Mouse (Mus musculus): Measurements from ENCODE around the gene Plaur. TPM values are rescaled to one million over a fixed set of nuclear protein-coding genes. Genes with fewer than 3 reads are reported as not detected.

Plaur gene
- polyA plus RNA-seq, 1 experiment from 2014 or later: 2.1 TPM

- no peak within 1 kb of the TSS for H3K9ac ChIP-seq (ENCODE audit: low read length)
- no peak within 1 kb of the TSS for H3K27ac ChIP-seq (replicated peaks; ENCODE audit: low read depth, low read length)
- DNase-seq (ENCODE audit: low spot score) (no peak), ATAC-seq (ENCODE audit: insufficient number of reproducible peaks, low FRiP score, low TSS enrichment, low read depth) (no peak)
- no peak within 1 kb of the TSS for H3K4me3 ChIP-seq (ENCODE audit: low read depth, low read length)
- WGBS: 83% methylated on average over 9 of the region's 9 CpGs
- no peaks in the 10 kb centered on the region for H3K4me1 ChIP-seq (ENCODE audit: control insufficient read depth, insufficient read depth, low read length)
- no peak within 1 kb of the TSS for H3K4me2 ChIP-seq (ENCODE audit: low read depth, severe bottlenecking)
- H3K27me3 ChIP-seq (ENCODE audit: control insufficient read depth, insufficient read depth, low read length): no peaks in the 10 kb centered on the region
- H3K36me3 ChIP-seq (ENCODE audit: control insufficient read depth, insufficient read depth, low read length): no peaks in the 10 kb centered on the region
- H3K9me3 ChIP-seq (ENCODE audit: control insufficient read depth, low read length): 0 out of 2 replicates have a peak, but pooled peaks cover 3% of the 10 kb centered on the region
Observed at GRCm38 (mm10) chr7:24451855-24452311, 10.4 kb upstream of the Plaur start, which contains the start of gene Irgc1. Gene Irgc1 (minus strand): TSS chr7:24452297.

DNA sequence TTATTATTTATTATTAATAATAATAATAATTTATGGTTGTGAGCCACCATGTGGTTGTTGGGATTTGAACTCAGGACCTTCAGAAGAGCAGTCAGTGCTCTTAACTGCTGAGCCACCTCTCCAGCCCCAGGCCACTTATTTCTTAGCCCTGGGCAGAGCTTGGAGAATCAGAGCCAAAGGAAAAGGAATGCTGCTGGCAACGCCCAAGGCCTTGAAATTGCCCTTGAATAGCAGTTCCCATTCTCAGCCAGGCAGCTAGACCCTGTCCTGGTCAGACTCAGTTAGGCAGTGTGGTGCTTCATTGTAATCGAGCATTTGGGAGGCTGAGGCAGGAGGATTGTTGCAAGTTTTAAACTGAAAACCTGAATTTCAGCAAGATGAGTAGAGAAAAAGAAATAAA, 8.1 kb upstream of the Plaur start:
- WGBS: 77% methylated on average over 2 of the region's 2 CpGs
- Histone ChIP-seq H3K27ac (replicated peaks; ENCODE audit: low read depth, low read length) (no peak overlapping the region), H3K36me3 (ENCODE audit: control insufficient read depth, insufficient read depth, low read length) (no peaks in the 10 kb centered on the region), H3K27me3 (ENCODE audit: control insufficient read depth, insufficient read depth, low read length) (no peaks in the 10 kb centered on the region), H3K9me3 (ENCODE audit: control insufficient read depth, low read length) (no peaks in the 10 kb centered on the region), H3K4me2 (ENCODE audit: low read depth, severe bottlenecking) (no peak overlapping the region), H3K4me1 (ENCODE audit: control insufficient read depth, insufficient read depth, low read length) (0 out of 2 replicates have a peak, but pooled peaks cover 4% of the 10 kb centered on the region), H3K9ac (ENCODE audit: low read length) (no peak overlapping the region), H3K4me3 (ENCODE audit: low read depth, low read length) (no peak overlapping the region)
- DNase-seq (ENCODE audit: low spot score) (no peak), ATAC-seq (ENCODE audit: insufficient number of reproducible peaks, low FRiP score, low TSS enrichment, low read depth) (no peak)

DNA sequence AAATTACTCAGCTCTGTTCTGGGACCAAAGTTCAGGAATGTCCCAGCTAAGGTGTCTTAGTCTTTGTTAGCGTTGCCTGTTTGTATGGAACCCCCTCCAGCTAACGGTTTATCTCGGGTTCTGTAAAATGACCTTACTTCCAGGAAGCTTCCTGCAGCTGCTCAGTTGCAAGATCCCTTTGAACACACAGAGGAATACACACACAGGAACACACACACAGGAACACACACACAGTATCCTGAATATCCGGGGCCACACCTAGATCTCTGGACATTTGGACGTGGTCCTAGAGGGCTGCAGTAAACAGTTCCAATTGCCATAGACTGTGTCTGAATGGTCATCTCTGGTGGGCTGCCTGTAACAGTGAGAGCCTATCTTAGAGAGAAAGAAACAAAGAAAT, 6.6 kb upstream of the Plaur start:
- H3K9me3 ChIP-seq (ENCODE audit: control insufficient read depth, low read length): no peaks in the 10 kb centered on the region
- ATAC-seq (ENCODE audit: insufficient number of reproducible peaks, low FRiP score, low TSS enrichment, low read depth): no peak
- WGBS: 82% methylated on average over 5 of the region's 5 CpGs
- H3K4me1 ChIP-seq (ENCODE audit: control insufficient read depth, insufficient read depth, low read length): 0 out of 2 replicates have a peak, but pooled peaks cover 4% of the 10 kb centered on the region
- H3K27me3 ChIP-seq (ENCODE audit: control insufficient read depth, insufficient read depth, low read length): no peaks in the 10 kb centered on the region
- H3K4me3 ChIP-seq (ENCODE audit: low read depth, low read length): no peak overlapping the region
- DNase-seq (ENCODE audit: low spot score): no peak
- H3K4me2 ChIP-seq (ENCODE audit: low read depth, severe bottlenecking): no peak overlapping the region
- H3K9ac ChIP-seq (ENCODE audit: low read length): no peak overlapping the region
- H3K36me3 ChIP-seq (ENCODE audit: control insufficient read depth, insufficient read depth, low read length): no peaks in the 10 kb centered on the region
- H3K27ac ChIP-seq (replicated peaks; ENCODE audit: low read depth, low read length): no peak overlapping the region

- no peak for ATAC-seq (ENCODE audit: insufficient number of reproducible peaks, low FRiP score, low TSS enrichment, low read depth)
- no peaks in the 10 kb centered on the region for H3K9me3 ChIP-seq (ENCODE audit: control insufficient read depth, low read length)
- no peaks in the 10 kb centered on the region for H3K27me3 ChIP-seq (ENCODE audit: control insufficient read depth, insufficient read depth, low read length)
- no peak overlapping the region for H3K4me2 ChIP-seq (ENCODE audit: low read depth, severe bottlenecking)
- no peak overlapping the region for H3K9ac ChIP-seq (ENCODE audit: low read length)
- peaks cover 9% of the 10 kb centered on the region for H3K4me1 ChIP-seq (ENCODE audit: control insufficient read depth, insufficient read depth, low read length)
- DNase-seq (ENCODE audit: low spot score): no peak
- no peak overlapping the region for H3K4me3 ChIP-seq (ENCODE audit: low read depth, low read length)
- H3K27ac ChIP-seq (replicated peaks; ENCODE audit: low read depth, low read length): no peak overlapping the region
- H3K36me3 ChIP-seq (ENCODE audit: control insufficient read depth, insufficient read depth, low read length): no peaks in the 10 kb centered on the region
- WGBS: 51% methylated on average over 10 of the region's 10 CpGs
Observed at GRCm38 (mm10) chr7:24457726-24458370, 4.4 kb upstream of the Plaur start.

- no peak for DNase-seq (ENCODE audit: low spot score)
- no peaks in the 10 kb centered on the region for H3K27me3 ChIP-seq (ENCODE audit: control insufficient read depth, insufficient read depth, low read length)
- H3K4me2 ChIP-seq (ENCODE audit: low read depth, severe bottlenecking): no peak overlapping the region
- no peaks in the 10 kb centered on the region for H3K9me3 ChIP-seq (ENCODE audit: control insufficient read depth, low read length)
- H3K4me3 ChIP-seq (ENCODE audit: low read depth, low read length): no peak overlapping the region
- H3K27ac ChIP-seq (replicated peaks; ENCODE audit: low read depth, low read length): no peak overlapping the region
- no peak for ATAC-seq (ENCODE audit: insufficient number of reproducible peaks, low FRiP score, low TSS enrichment, low read depth)
- no peak overlapping the region for H3K9ac ChIP-seq (ENCODE audit: low read length)
- H3K36me3 ChIP-seq (ENCODE audit: control insufficient read depth, insufficient read depth, low read length): no peaks in the 10 kb centered on the region
- 75% methylated on average over 5 of the region's 5 CpGs for WGBS
- peaks cover 10% of the 10 kb centered on the region for H3K4me1 ChIP-seq (ENCODE audit: control insufficient read depth, insufficient read depth, low read length)
Observed at GRCm38 (mm10) chr7:24459440-24459839, 2.8 kb upstream of the Plaur start.

DNA sequence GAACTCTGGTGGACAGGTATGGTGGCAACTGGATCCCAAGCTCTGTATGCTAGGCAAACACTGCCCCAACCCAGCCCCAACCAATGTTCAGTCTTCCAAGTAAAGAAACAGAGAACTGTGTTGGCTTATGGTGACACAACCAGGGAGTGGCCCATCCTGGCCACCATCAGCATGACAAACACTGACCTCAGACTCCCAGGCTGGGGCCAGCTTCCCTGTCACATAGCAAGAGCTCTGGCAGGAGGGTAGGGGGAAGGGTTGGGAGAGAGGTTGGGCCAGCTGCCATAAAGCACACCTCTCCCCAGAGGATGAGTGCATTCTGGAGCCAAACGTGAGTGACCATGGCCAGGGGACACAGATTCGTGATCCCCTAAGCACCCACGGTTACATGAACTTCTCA, 2.4 kb upstream of the Plaur start:
- WGBS: 58% methylated on average over 3 of the region's 3 CpGs
- ATAC-seq (ENCODE audit: insufficient number of reproducible peaks, low FRiP score, low TSS enrichment, low read depth): no peak

GRCm38 (mm10) chr7:24461376-24462051, 770 bp upstream of the Plaur start:
- H3K9me3 ChIP-seq (ENCODE audit: control insufficient read depth, low read length): no peaks in the 10 kb centered on the region
- H3K27me3 ChIP-seq (ENCODE audit: control insufficient read depth, insufficient read depth, low read length): no peaks in the 10 kb centered on the region
- H3K27ac ChIP-seq (replicated peaks; ENCODE audit: low read depth, low read length): no peak overlapping the region
- H3K4me3 ChIP-seq (ENCODE audit: low read depth, low read length): no peak overlapping the region
- H3K36me3 ChIP-seq (ENCODE audit: control insufficient read depth, insufficient read depth, low read length): no peaks in the 10 kb centered on the region
- DNase-seq (ENCODE audit: low spot score): no peak
- H3K9ac ChIP-seq (ENCODE audit: low read length): no peak overlapping the region
- no peak for ATAC-seq (ENCODE audit: insufficient number of reproducible peaks, low FRiP score, low TSS enrichment, low read depth)
- WGBS: 65% methylated on average over 14 of the region's 14 CpGs
- H3K4me2 ChIP-seq (ENCODE audit: low read depth, severe bottlenecking): no peak overlapping the region
- peaks cover 10% of the 10 kb centered on the region for H3K4me1 ChIP-seq (ENCODE audit: control insufficient read depth, insufficient read depth, low read length)

More for the DNA sequence above, 2.4 kb upstream of the Plaur start:
- Histone ChIP-seq H3K27me3 (ENCODE audit: control insufficient read depth, insufficient read depth, low read length) (no peaks in the 10 kb centered on the region), H3K4me2 (ENCODE audit: low read depth, severe bottlenecking) (no peak overlapping the region), H3K9me3 (ENCODE audit: control insufficient read depth, low read length) (no peaks in the 10 kb centered on the region), H3K27ac (replicated peaks; ENCODE audit: low read depth, low read length) (no peak overlapping the region), H3K36me3 (ENCODE audit: control insufficient read depth, insufficient read depth, low read length) (no peaks in the 10 kb centered on the region), H3K4me3 (ENCODE audit: low read depth, low read length) (no peak overlapping the region), H3K4me1 (ENCODE audit: control insufficient read depth, insufficient read depth, low read length) (peaks cover 10% of the 10 kb centered on the region), H3K9ac (ENCODE audit: low read length) (no peak overlapping the region)
- no peak for DNase-seq (ENCODE audit: low spot score)

DNA sequence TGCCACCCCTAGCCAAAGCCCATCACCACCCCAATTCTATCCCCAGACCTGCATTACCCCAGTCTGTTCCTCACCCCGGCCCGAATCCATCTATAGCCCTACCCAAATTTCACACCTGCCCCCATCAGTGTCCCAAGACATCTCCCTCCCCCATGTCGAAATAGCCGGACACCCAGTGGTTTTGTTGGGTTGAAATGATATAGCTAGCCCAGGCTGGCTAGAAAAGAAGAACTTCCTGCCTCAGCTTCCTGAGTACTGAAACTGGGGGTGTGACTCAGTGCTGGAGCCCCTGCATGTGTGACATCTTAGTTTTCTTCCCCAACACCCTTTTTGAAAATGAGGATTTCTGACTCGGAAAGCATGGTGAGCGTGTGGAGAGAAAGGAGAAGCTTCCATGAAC, 4.6 kb downstream of the Plaur start:
- WGBS: 92% methylated on average over 6 of the region's 6 CpGs
- peaks cover 3% of the 10 kb centered on the region; the same call in 1 of the 2 replicates for H3K9me3 ChIP-seq (ENCODE audit: control insufficient read depth, low read length)
- H3K9ac ChIP-seq (ENCODE audit: low read length): no peak overlapping the region
- H3K4me2 ChIP-seq (ENCODE audit: low read depth, severe bottlenecking): no peak overlapping the region
- H3K4me1 ChIP-seq (ENCODE audit: control insufficient read depth, insufficient read depth, low read length): peaks cover 6% of the 10 kb centered on the region
- DNase-seq (ENCODE audit: low spot score) (no peak), ATAC-seq (ENCODE audit: insufficient number of reproducible peaks, low FRiP score, low TSS enrichment, low read depth) (no peak)
- H3K4me3 ChIP-seq (ENCODE audit: low read depth, low read length): no peak overlapping the region
- no peaks in the 10 kb centered on the region for H3K36me3 ChIP-seq (ENCODE audit: control insufficient read depth, insufficient read depth, low read length)
- H3K27me3 ChIP-seq (ENCODE audit: control insufficient read depth, insufficient read depth, low read length): no peaks in the 10 kb centered on the region
- no peak overlapping the region for H3K27ac ChIP-seq (replicated peaks; ENCODE audit: low read depth, low read length)
